Mouse (Mus musculus) heart, postnatal 0 days (tissue): ENCODE measurements around the gene Fbxl5.

Experiments used
- CTCF ChIP-seq: IDR thresholded peaks from 2 replicates; pipeline ENCODE4 v1.5.1; 2016; ENCODE audit warnings: antibody characterized with exemption, control low read depth, low read depth
- EP300 ChIP-seq: IDR thresholded peaks from 2 replicates; pipeline ENCODE4 v1.6.1; 2016; ENCODE audit warnings: antibody characterized with exemption, low read depth

DNA sequence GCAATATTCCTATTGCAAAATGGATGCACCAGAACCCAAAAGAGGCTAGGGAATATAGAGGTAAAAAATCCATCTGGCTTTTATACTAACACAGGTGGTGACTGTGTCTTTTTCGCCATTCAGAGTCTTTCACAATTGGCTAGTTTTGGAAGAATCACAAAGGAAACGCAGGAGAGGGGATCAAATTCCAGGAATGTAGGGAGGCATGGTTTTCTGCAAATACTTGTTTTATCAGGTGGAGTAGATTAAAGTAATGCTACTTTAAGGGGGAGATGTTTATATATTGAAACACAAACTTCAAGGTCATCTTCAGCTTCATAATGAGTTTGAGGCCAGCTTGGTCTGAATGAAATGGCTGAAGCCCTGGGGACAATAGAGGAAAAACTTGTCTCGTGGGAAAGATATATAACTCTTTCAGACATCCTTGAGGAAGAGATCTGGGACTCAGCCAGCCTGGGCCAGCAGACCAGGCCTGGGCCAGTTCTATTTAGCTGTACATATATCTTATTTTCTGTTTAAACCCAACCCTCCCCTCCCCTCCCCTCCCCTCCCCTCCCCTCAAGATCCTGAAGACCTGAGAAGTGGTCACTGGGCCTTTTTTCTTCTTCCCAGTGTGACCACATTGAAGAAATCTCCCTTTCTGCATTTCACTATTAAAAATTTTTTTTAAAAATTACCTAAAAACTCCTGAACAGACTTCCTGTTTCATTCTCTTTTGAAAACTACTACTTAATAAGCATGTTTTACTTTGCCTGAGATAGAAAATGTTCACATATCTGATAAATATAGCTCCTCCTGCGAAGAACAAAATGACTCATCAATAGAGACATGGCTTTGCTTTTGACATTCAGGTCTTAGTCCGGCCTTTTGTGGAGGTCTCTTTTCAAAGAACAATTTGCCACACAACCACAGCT is 99.6 kb downstream of the Fbxl5 start:
- TF ChIP-seq CTCF (no peak), EP300 (no peak)
